Mouse (Mus musculus): Measurements from ENCODE around the gene Sgpp1. TPM values are rescaled to one million over a fixed set of nuclear protein-coding genes. Genes with fewer than 3 reads are reported as not detected.

Sgpp1 gene
- total RNA-seq, 2 experiments from 2014 or later: 52.2 to 67.0 TPM

Other genes with a start within 250 kb of the Sgpp1 start
- 20.9 and 22.4 TPM in 2 replicates for gene Ppp2r5e, start 139.5 kb downstream of the Sgpp1 start, total RNA-seq (2014; fragmentation: Nextera tagmentation)
- gene Ppp2r5e, start 139.5 kb downstream of the Sgpp1 start, total RNA-seq (2017): 11.2 and 12.9 TPM in 2 replicates
- 12.7 and 16.5 TPM in 2 replicates for gene Wdr89, start 66.2 kb downstream of the Sgpp1 start, total RNA-seq (2014; fragmentation: Nextera tagmentation)
- 22.5 and 38.8 TPM in 2 replicates for gene Wdr89, start 66.2 kb downstream of the Sgpp1 start, total RNA-seq (2017)
- gene Syne2, start 82.4 kb upstream of the Sgpp1 start, total RNA-seq (2014; fragmentation: Nextera tagmentation): 6.4 and 7.2 TPM in 2 replicates
- gene Syne2, start 82.4 kb upstream of the Sgpp1 start, total RNA-seq (2017): 6.1 and 9.7 TPM in 2 replicates

Data from granulocyte monocyte progenitor cell, adult 5-6 weeks (primary cell).